Mouse (Mus musculus) forebrain, postnatal 0 days (tissue): Measurements from ENCODE around the gene Ptpdc1. TPM values are rescaled to one million over a fixed set of nuclear protein-coding genes. Genes with fewer than 3 reads are reported as not detected.
A peak's percentile ranks its signal among the peaks of the same experiment; 100 is the strongest.

ENCODE experiments used
- ATAC-seq: fragments of 200-750 bp; cut with Nextera tagmentation; 2 replicates; pipeline ENCODE4 v1.8.0; 2017; ENCODE audit warnings: mild to moderate bottlenecking, moderate library complexity
- DNase-seq: peaks from one replicate; pipeline ENCODE4 v3.0.0-alpha.2; 2015
- H3K27ac ChIP-seq: fragments of 300-500 bp; sonication (generic); 2 replicates; pipeline ENCODE4 v1.5.1; 2014; ENCODE audit warnings: low read depth, mild to moderate bottlenecking, antibody characterized with exemption, low read length, moderate library complexity, mixed read lengths
- H3K27me3 ChIP-seq: fragments of 300-500 bp; sonication (generic); 2 replicates; pipeline ENCODE4 v1.6.1; 2014; ENCODE audit warnings: mild to moderate bottlenecking, low read length, mixed read lengths; ENCODE audit not compliant: insufficient read depth
- H3K36me3 ChIP-seq: fragments of 300-500 bp; sonication (generic); 2 replicates; pipeline ENCODE4 v1.6.1; 2014; ENCODE audit warnings: mild to moderate bottlenecking, moderate library complexity; ENCODE audit not compliant: insufficient read depth
- H3K4me1 ChIP-seq: fragments of 300-500 bp; sonication (generic); 2 replicates; pipeline ENCODE4 v1.6.1; 2014; ENCODE audit warnings: antibody characterized with exemption; ENCODE audit not compliant: insufficient read depth
- H3K4me2 ChIP-seq: fragments of 300-500 bp; sonication (generic); 2 replicates; pipeline ENCODE4 v1.6.1; 2014; ENCODE audit warnings: low read depth, mild to moderate bottlenecking, moderate library complexity
- H3K4me3 ChIP-seq: fragments of 300-500 bp; sonication (generic); 2 replicates; pipeline ENCODE4 v1.5.1; 2014; ENCODE audit warnings: low read depth, low read length, mixed read lengths
- H3K9ac ChIP-seq: fragments of 300-500 bp; sonication (generic); 2 replicates; pipeline ENCODE4 v1.6.1; 2014; ENCODE audit warnings: mild to moderate bottlenecking
- H3K9me3 ChIP-seq: fragments of 300-500 bp; sonication (generic); 2 replicates; pipeline ENCODE4 v1.6.1; 2016; ENCODE audit warnings: low read length
- CTCF ChIP-seq: sonication (generic); IDR thresholded peaks from 2 replicates; pipeline ENCODE4 v1.5.1; 2016; ENCODE audit warnings: antibody characterized with exemption, control low read depth, low read depth
- WGBS: fragments of 180-500 bp; shearing (Covaris S2); extraction: QIAGEN DNeasy Blood & Tissue Kit; methylation state at CpG from one replicate; pipeline ENCODE4 v1.1.7; 2014; 5-methylcytosine and 5-hydroxymethylcytosine counted together
- polyA plus RNA-seq: library from polyadenylated mRNA; unstranded; fragments of >200 nt; fragmentation: Nextera tagmentation; extraction: Ambion mirVana; gene quantifications from 2 replicates; pipeline ENCODE4 v1.2.1, GENCODE M21; 2015
- total RNA-seq: library from RNA; depleted of rRNA; stranded (reverse); fragments of >200 nt; gene quantifications from 2 replicates; pipeline ENCODE4 v1.2.3, GENCODE M21; 2014

Gene Ptpdc1
- total and polyA plus RNA-seq, 2 experiments from 2014 or later = 12.4 to 36.4 TPM

- ATAC-seq = peak; percentile 79; the same call in 1 of the 2 replicates
- H3K4me3 ChIP-seq = no peak overlapping the region
- TF ChIP-seq CTCF = peak; percentile 95
Observed at GRCm38 (mm10) chr13:48639570-48639969, 14.1 kb upstream of the Ptpdc1 start.

GRCm38 (mm10) chr13:48637706-48638105 lies 12.2 kb upstream of the Ptpdc1 start:
- H3K36me3 ChIP-seq = no peaks in the 10 kb centered on the region
- no peak for TF ChIP-seq CTCF
- H3K9ac ChIP-seq = no peak overlapping the region
- no peak overlapping the region for H3K4me3 ChIP-seq
- H3K4me1 ChIP-seq = no peaks in the 10 kb centered on the region
- 41% methylated on average over 2 of the region's 2 CpGs for WGBS
- no peak for DNase-seq
- no peaks in the 10 kb centered on the region for H3K9me3 ChIP-seq
- no peak overlapping the region for H3K4me2 ChIP-seq
- no peaks in the 10 kb centered on the region for H3K27me3 ChIP-seq
- ATAC-seq = no peak
- no peak overlapping the region for H3K27ac ChIP-seq

More at GRCm38 (mm10) chr13:48639570-48639969, 14.1 kb upstream of the Ptpdc1 start:
- Histone ChIP-seq H3K4me1 (no peaks in the 10 kb centered on the region), H3K9ac (no peak overlapping the region), H3K27me3 (no peaks in the 10 kb centered on the region), H3K36me3 (no peaks in the 10 kb centered on the region), H3K4me2 (no peak overlapping the region), H3K27ac (no peak overlapping the region), H3K9me3 (no peaks in the 10 kb centered on the region)
- peak; percentile 86 for DNase-seq

DNA sequence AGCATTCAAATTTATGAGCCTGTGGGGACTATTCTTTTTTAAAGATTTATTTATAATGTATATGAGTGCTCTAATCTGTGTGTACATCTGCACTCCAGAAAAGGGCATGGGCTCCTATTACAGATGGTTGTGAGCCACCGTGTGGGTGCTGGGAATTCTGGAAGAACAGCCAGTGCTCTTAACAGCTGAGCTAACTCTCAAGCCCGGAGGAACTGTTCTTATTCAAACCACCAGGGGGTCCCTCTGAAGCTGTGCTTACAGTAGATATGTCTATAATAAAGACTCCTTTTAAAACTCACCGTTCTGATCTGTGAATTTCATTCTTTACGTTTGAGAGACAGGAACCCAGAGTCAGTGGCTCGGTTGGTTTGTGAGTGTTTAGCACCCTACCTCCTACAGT lies 6.2 kb upstream of the Ptpdc1 start:
- Histone ChIP-seq H3K27ac (no peak overlapping the region), H3K4me3 (no peak overlapping the region), H3K9me3 (no peaks in the 10 kb centered on the region), H3K9ac (no peak overlapping the region), H3K27me3 (no peaks in the 10 kb centered on the region), H3K4me1 (no peaks in the 10 kb centered on the region), H3K4me2 (no peak overlapping the region), H3K36me3 (no peaks in the 10 kb centered on the region)
- DNase-seq (no peak), ATAC-seq (no peak)
- TF ChIP-seq CTCF = 0 out of 2 replicates have a peak, but pooled peaks have one; percentile 7
- 72% methylated on average over 5 of the region's 5 CpGs for WGBS

- no peak for TF ChIP-seq CTCF
- Histone ChIP-seq H3K27me3 (no peaks in the 10 kb centered on the region), H3K9me3 (no peaks in the 10 kb centered on the region), H3K4me3 (peak overlapping the region; percentile 84), H3K9ac (peak overlapping the region; percentile 92), H3K4me2 (peak overlapping the region; percentile 74), H3K4me1 (no peaks in the 10 kb centered on the region), H3K27ac (peak overlapping the region; percentile 95), H3K36me3 (no peaks in the 10 kb centered on the region)
- DNase-seq (no peak), ATAC-seq (peak; percentile 74)
- WGBS = 1% methylated on average over 26 of the region's 26 CpGs
Observed at GRCm38 (mm10) chr13:48624968-48625398, 481 bp downstream of the Ptpdc1 start.

- no peak for TF ChIP-seq CTCF
- no peaks in the 10 kb centered on the region for H3K27me3 ChIP-seq
- ATAC-seq (no peak), DNase-seq (no peak)
- 83% methylated on average over 4 of the region's 4 CpGs for WGBS
- no peaks in the 10 kb centered on the region for H3K36me3 ChIP-seq
- H3K27ac ChIP-seq = no peak overlapping the region
- H3K4me3 ChIP-seq = no peak overlapping the region
- H3K4me1 ChIP-seq = no peaks in the 10 kb centered on the region
- no peak overlapping the region for H3K9ac ChIP-seq
- H3K9me3 ChIP-seq = no peaks in the 10 kb centered on the region
- no peak overlapping the region for H3K4me2 ChIP-seq
Observed at GRCm38 (mm10) chr13:48618890-48619289, 6.6 kb downstream of the Ptpdc1 start.

- no peak for TF ChIP-seq CTCF
- Histone ChIP-seq H3K4me2 (no peak overlapping the region), H3K4me1 (no peaks in the 10 kb centered on the region), H3K27me3 (no peaks in the 10 kb centered on the region), H3K9me3 (no peaks in the 10 kb centered on the region), H3K9ac (no peak overlapping the region), H3K36me3 (no peaks in the 10 kb centered on the region), H3K4me3 (no peak overlapping the region), H3K27ac (no peak overlapping the region)
- ATAC-seq = no peak
- DNase-seq = no peak
Observed at GRCm38 (mm10) chr13:48617774-48618173, 7.7 kb downstream of the Ptpdc1 start.

GRCm38 (mm10) chr13:48614525-48614924 lies 10.9 kb downstream of the Ptpdc1 start:
- Histone ChIP-seq H3K27ac (no peak overlapping the region), H3K36me3 (no peaks in the 10 kb centered on the region), H3K4me1 (no peaks in the 10 kb centered on the region), H3K9ac (no peak overlapping the region), H3K9me3 (no peaks in the 10 kb centered on the region), H3K27me3 (no peaks in the 10 kb centered on the region), H3K4me2 (no peak overlapping the region), H3K4me3 (no peak overlapping the region)
- DNase-seq = no peak
- no peak for TF ChIP-seq CTCF
- no peak for ATAC-seq
- WGBS = 78% methylated on average over 2 of the region's 2 CpGs
